Mouse (Mus musculus) hematopoietic stem cell, adult 5-6 weeks (primary cell): ENCODE measurements around the gene Nipbl. TPM values are rescaled to one million over a fixed set of nuclear protein-coding genes. Genes with fewer than 3 reads are reported as not detected.
A peak's percentile ranks its signal among the peaks of the same experiment; 100 is the strongest.

Experiments
- ATAC-seq, 2 experiments: fragments of 125-278 bp in 1 of 2; replicated peaks in 1 of 2; 2 replicates each; pipeline ENCODE4 v1.8.0; 2016 to 2017; ENCODE audit warnings: inconsistent platforms in 2 of 2, mild to moderate bottlenecking in 2 of 2, moderate number of reproducible peaks in 2 of 2, low read depth in 1 of 2, moderate TSS enrichment in 1 of 2; ENCODE audit not compliant: low FRiP score in 2 of 2, poor library complexity in 2 of 2, severe bottlenecking in 2 of 2, insufficient read depth in 1 of 2, low TSS enrichment in 1 of 2
- total RNA-seq: library from RNA; stranded (forward); fragments of 172-1452, 232-1000 nt; gene quantifications from 2 replicates; pipeline ENCODE4 v1.2.3, GENCODE M21; 2017

Gene Nipbl
- total RNA-seq, 1 experiment from 2014 or later = 58.9 TPM

DNA sequence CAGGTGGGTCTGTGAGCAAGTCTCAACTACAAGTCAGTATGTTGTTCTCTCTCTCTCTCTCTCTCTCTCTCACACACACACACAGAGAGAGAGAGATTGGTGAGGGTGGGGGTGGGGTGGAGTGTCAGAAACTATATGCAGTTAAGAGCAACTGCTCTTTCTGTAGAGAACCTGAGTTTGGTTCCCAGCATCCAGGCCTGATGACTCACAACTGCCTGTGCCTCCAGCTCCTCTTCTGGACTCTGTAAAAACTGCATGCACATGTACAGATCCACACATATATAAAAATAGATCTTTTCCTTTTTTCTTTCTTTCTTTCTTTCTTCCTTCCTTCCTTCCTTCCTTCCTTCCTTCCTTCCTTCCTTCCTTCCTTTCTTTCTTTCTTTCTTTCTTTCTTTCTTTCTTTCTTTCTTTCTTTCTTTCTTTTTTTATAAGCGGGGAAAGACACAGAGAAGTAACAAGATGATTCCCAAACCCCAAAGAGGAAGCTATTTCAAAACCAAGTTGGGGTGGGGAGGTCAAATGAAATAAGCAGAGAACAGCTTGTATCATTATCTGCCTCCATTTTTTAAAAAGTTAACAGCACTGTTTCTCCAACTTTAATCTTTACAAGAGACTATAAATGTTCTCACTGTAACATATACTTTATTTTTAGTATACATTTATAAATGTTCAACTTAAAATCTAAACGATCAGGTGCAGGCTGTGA lies 10.9 kb downstream of the Nipbl start:
- peak in 1 of 2 experiments; percentile 46; a peak in 2 of 4 replicates for ATAC-seq

DNA sequence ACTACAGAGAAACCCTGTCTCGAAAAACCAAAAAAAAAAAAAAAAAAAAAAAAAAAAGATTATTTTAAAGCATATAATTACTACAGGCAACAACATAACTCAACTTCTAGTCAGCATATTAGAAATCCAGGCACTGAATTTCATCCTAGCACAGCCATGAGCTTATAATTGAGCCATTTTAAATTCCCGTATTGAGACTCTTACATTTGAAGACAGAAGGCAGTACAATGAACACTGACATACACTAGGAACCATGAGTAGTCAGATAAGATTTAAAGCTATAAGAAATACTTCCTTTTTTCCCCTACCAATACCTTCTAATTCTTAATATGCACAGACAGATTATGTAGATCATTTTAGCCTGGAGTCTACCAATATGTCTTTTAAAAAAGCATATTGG lies 11.7 kb downstream of the Nipbl start:
- ATAC-seq = no peak

DNA sequence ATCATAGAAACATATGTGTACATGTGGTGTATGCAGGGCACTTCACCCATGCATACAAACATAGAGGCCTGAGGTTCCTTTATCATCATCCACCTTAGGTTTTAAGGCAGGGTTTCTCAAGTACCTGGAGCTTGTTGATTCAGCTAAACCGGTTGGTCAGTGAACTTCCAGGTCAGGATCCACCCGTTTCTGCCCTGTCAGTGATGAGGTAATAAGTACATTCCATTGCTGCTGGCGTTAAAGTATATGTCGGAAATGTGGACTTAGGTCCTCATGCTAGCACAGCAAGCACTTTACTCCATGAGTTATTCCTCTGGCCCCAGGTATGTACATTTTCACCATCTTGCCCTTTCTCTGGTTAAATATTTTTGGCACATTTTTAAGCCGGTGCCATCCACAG lies 14.8 kb downstream of the Nipbl start:
- no peak for ATAC-seq

DNA sequence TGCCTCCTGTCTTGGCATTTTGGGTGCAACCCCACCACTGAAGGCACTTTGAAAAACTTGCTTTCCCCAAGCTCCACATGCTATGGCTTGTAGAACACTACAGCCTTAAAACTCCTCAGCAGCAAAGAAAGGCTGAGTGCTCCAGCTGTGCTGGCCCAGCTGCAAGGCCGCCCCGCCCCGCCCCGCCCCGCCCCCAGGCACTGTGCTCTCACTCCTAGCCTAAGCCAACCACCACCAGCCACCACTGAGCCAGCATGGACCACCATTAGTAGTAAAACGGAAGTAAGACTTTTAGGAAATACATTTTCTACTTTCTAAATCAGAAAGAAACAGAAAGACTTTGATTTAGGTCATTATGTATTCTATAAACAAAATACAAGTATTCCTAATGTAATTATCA lies 23.4 kb downstream of the Nipbl start:
- ATAC-seq = peak in 1 of 2 experiments; percentile 36; a peak in 2 of 4 replicates

DNA sequence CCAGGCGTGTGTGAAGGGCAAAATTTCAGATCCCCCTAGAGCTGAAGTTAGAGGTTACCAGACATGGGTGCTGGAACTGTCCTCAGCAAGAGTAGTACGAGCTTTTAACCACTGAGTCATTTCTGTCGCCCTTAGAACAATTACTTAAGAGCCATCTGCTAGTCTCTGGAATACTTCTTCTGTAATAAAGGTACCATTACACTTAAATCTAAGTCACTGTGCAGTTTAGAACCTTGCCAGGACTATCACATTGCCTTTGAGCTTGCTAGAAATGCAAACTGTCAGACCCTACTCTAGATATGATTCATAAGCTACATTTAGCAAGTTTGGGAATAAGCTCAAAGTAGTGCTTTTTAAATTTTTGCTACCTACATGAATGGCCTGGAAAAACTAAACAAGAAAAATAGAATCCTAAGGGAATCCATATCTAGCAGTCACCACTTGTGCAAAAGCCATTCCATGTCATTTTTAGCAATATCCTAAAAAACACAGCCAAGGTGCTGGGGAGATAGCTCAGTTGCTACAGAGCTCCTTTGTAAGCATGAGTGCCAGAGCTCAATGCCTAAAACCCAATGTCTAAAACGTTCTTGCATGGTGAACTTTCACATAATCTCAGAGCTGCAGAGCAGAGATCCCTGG lies 27.6 kb downstream of the Nipbl start:
- no peak for ATAC-seq

DNA sequence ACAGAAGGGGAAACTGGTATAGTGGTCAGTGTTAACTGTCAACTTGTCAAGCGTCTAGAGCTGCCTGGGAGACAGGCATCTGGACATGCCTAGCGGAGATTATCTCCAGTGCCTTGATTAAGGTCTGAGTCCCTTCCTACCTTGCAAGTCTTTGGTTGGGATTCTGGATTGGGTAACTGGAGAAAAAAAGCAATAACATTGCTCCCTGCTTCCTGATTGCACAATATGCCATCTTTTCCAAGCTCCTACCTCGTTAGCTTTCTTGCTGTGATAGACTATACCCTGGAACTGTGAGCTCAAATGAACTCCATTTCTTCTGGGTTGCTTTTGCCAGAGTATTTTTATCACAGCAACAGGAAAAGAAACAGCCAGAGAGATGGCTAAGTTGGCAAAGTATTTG lies 30.9 kb downstream of the Nipbl start:
- no peak for ATAC-seq

DNA sequence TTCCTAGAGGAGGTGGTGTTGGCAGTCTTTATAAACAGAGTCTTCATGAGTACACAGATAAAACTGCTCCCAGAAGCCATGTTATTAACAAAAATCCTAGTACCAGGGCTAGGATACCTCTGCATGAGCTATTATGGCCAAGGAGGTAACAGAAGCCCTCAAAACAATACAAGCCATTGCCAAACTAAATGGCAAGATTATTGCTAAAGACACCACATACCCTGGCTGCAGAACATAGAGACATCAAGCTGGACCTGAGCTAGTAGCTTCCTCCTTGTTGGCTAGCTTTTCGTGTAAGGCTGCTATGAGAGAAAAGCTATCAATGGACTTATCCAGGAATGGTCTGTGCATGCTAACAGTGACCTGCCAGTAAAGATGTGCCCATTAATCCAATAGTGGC lies 32.4 kb downstream of the Nipbl start:
- peak in 1 of 2 experiments; percentile 17; a peak in 1 of 4 replicates for ATAC-seq

DNA sequence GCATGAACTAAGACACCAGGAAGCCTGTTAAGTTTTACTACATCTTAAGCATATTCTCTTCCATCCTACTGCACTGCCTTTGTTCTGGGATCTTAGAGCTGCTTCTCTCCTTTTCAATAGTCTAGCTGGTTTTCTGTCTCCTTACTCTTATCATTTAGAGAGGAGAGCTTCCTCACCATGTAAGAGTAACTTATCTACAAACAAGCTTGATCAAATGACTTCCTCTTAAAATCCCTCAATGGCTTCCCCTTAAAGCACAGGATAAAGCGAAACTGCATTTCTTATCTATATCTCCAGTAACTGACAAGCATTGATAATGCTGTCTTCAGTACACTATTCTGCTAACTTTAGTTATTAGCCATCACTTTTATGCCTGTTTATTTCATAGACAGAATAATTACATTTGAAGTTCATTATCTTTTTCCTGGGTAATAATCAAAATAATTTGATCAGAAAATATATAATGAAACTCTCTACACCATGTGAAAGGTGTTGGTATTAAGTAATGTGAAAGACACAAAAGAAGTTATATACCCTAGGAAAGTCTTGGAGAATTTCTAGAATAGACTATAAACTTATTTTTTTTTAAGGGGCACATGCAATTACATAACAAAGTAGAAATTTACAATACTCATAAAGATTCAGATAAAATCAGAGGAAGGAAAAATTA lies 33.0 kb downstream of the Nipbl start:
- peak; percentile 51 to 64; a peak in 3 of 4 replicates for ATAC-seq

DNA sequence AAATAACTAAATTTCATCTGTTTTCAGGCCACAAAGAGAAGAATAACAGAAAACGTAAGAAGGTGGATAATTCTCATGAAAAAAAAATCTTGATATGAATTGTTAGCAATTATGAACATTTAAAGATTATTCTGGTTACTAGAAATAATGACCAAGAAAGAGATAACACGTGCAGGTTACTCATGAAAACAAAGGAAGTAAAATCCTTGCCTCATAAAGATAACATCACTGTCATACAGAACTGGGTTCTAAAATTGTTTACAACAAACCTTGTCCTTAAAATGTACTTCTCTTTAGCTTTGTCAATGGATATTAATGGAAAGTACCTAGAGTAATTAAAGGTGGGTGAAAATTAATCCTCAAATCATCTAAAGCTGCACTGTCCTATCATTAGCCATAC lies 37.2 kb downstream of the Nipbl start:
- no peak for ATAC-seq

DNA sequence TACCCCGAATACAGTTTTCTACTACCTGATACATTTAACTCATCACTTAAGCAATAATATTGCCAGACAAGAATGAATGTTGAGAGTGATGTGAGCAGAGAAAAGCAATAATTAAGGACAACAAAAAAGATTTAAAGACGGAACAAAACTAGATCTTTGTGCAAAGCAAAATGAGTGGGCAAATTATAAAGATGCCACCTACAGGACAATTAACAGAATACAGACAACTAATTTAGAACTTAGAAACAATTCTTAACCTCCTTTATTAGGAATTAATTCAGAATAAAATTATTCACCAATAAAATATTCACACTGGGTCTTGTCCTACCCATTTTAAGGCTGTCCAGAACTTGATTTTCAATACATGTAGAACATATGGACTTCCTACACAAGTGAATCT lies 38.0 kb downstream of the Nipbl start:
- ATAC-seq = no peak

DNA sequence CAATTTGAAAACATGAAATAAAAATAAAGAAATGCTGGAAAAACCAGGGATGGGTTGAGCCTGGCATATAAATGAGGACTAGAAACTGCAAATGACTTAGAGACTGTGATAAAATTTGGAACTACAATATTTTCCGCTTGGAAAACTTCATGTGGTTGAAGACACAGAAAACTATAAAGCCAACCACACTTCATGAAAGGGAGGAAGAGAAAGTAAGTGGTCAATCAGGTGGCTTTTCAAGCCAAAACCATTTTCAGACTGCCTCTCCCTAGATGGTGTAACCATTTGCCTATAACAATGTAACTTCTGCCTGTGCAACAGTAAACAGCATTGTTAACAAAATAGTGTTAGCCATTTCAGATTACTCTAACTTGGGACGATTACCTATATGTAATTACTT lies 41.7 kb downstream of the Nipbl start:
- ATAC-seq = no peak

DNA sequence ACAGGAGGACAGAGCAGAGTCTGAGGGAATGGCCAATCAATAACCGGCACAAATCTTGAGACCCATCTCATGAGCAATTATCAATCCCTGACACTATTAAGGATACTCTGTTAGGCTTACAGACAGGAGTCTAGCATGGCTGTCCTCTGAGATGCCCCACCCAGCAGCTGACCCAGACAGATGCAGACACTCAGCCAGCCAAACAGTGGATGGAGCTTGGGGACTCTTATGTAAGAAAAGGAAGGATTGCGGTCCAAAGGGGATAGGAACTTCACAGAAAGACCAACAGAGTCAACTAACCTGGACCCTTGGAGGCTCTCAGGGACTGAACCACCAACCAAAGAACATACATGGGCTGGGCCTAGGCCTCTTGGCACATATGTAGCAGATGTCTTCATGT lies 42.7 kb downstream of the Nipbl start:
- ATAC-seq = no peak

DNA sequence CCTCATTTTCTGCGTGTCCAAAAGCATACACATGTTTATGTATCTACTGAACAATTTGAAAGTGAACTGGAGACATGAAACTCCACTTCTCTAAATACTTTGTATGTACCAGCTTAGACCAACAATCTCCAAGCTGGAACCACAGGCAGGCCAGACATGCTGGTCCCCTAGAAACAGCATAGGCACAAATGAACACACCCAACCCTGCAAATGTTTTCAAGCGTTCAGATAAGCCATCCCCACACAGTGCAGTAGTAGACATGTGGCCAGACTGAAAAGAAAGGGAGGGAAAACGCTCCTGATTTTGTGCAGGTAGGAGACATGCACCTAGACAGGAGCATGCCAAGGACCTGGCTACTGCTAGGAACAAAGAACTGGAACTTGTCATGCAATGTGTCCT lies 52.5 kb downstream of the Nipbl start:
- no peak for ATAC-seq

DNA sequence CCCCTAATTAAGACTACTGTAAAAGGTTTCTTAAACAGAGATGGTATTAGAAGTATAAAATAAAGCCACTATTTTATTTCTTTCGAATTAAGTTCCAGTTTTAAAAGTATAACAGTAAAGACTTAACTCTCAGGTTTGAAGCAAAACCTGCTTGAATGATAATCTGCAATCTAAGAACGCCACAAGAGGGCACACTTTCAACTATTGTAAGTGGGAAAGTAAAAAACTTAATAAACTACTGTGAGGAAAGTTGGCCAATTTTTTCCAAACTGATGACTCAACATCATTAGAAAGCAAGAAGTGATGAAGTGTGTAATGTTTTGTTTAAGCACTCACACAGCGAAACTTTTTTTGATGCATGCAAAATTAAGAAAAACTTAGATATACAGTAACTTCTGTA lies 62.0 kb downstream of the Nipbl start:
- ATAC-seq = peak in 1 of 2 experiments; percentile 42; a peak in 1 of 4 replicates

DNA sequence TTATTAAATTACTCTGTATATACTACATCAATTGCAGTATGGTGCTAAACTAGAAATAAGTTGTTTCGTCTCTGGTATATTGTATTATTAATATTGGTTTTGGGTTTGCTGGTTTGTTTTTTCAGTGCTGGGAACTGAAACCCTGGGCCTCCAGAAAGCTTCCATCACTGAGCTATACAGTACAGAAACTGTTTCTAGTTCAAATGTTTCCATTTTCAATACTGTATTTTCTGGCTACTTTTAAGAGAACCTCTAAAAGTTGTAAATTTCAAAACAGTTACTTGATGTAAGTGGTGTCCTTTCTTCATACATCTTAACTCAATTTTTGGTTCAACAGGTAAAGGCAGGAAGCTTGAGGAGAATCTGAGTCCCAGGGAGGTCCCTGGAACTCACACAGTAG lies 68.6 kb downstream of the Nipbl start:
- no peak for ATAC-seq

DNA sequence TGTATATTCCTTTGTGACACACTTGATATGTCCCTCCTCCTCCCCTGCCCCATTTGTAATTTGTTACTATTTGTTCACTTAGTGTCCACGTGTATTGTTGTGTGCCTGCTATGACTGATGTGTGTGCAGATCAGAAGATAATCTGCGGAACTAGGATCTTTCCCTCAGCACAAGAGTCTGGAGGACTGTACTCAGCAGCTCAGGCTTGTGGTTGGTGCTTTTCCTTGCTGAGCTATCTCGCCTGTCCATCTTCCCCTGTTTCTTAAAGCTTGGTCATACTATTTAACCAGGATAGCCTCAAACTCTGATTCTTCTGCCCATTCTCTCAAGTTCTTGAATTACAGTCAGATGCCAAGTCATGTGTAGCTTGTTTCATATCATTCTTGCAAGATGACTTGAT lies 69.5 kb downstream of the Nipbl start:
- ATAC-seq = peak; percentile 36 to 59; a peak in 3 of 4 replicates

DNA sequence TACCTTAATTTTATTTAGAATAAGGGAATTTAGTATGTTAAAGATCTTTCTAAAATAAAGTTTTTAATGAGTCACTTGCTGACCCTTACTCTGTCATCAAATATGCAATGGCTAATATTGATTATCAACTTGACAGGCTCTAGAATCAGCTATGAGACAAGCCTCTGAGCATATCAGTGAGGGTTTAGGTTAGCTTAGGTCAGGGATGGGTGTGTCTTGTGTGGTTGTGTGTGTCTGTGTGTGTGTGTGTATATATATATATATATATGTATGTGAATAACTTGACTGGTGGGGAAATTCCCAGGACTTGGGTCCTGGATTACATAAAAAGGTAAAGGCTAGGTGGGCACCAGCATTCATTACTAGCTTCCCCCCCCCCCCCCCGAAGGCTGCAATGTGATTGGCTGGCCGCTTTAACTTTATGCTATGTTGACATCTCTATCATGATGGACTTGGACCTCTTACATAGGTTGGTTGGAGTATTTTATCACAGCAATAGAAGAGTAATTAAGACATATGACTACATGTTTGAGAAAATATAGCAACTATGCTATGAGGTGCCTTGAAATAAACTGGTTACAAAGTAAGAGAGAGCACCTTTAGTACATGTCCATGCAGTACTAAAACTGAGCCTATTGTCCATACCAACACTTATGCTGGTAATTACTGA lies 97.0 kb downstream of the Nipbl start:
- no peak for ATAC-seq

DNA sequence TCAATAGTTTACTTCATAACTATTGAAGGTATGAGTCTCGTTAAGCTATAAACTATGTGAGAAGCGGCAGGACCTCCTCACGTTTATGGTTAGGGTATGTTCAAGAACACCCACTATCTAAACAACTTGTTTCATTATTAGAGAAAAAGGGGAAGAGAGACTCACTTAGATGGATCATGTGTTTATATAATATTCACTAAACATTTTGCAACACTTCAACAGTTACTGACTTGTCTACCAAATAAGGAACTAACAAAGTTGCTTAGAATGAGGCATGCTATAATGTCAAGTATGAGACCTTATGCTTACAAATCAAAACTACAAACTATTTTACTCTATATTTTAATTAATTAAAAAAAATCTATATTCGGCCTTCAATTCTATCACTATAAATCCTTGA lies 103.7 kb downstream of the Nipbl start:
- no peak; a peak in 1 of 4 replicates for ATAC-seq
